Mouse (Mus musculus) forebrain, embryonic 10.5 days (tissue): Measurements from ENCODE around the gene Pde4c. TPM values are rescaled to one million over a fixed set of nuclear protein-coding genes. Genes with fewer than 3 reads are reported as not detected.

Source experiments
- DNase-seq: peaks from one replicate; pipeline ENCODE4 v3.0.0-alpha.2; 2017; ENCODE audit warnings: low spot score; ENCODE audit errors: extremely low spot score
- H3K27ac ChIP-seq: fragments of 300-500 bp; sonication (generic); 2 replicates; pipeline ENCODE4 v1.5.1; 2016; ENCODE audit warnings: mild to moderate bottlenecking
- H3K27me3 ChIP-seq: fragments of 300-500 bp; sonication (generic); 2 replicates; pipeline ENCODE4 v1.6.1; 2016; ENCODE audit warnings: mild to moderate bottlenecking; ENCODE audit not compliant: poor library complexity, severe bottlenecking
- H3K36me3 ChIP-seq: fragments of 300-500 bp; sonication (generic); replicated peaks from 2 replicates; pipeline ENCODE4 v1.6.1; 2016; ENCODE audit warnings: mild to moderate bottlenecking, moderate library complexity
- H3K4me1 ChIP-seq: fragments of 300-500 bp; sonication (generic); 2 replicates; pipeline ENCODE4 v1.6.1; 2016
- H3K4me3 ChIP-seq: fragments of 300-500 bp; sonication (generic); 2 replicates; pipeline ENCODE4 v1.5.1; 2016; ENCODE audit warnings: mild to moderate bottlenecking, moderate library complexity
- H3K9me3 ChIP-seq: fragments of 300-500 bp; sonication (generic); 2 replicates; pipeline ENCODE4 v1.6.1; 2016; ENCODE audit warnings: mild to moderate bottlenecking, moderate library complexity
- WGBS: fragments of 180-500 bp; shearing (Covaris S2); methylation state at CpG from one replicate; pipeline ENCODE4 v1.1.7; 2016; 5-methylcytosine and 5-hydroxymethylcytosine counted together
- polyA plus RNA-seq: library from polyadenylated mRNA; unstranded; fragments of >200 nt; fragmentation: Nextera tagmentation; extraction: Ambion mirVana; gene quantifications from 2 replicates; pipeline ENCODE4 v1.2.1, GENCODE M21; 2016

Pde4c gene
- polyA plus RNA-seq, 1 experiment from 2014 or later: 0.68 TPM

GRCm38 (mm10) chr8:70786291-70787050, 63.0 kb downstream of the Pde4c start:
- 87% methylated on average over 25 of the region's 25 CpGs for WGBS
- no peak for DNase-seq
- H3K27me3 ChIP-seq: peaks cover 49% of the 10 kb centered on the region
- peaks cover 85% of the 10 kb centered on the region for H3K36me3 ChIP-seq
- no peaks in the 10 kb centered on the region for H3K9me3 ChIP-seq
- no peak overlapping the region for H3K4me3 ChIP-seq
- no peak overlapping the region for H3K27ac ChIP-seq
- H3K4me1 ChIP-seq: peaks cover 47% of the 10 kb centered on the region

DNA sequence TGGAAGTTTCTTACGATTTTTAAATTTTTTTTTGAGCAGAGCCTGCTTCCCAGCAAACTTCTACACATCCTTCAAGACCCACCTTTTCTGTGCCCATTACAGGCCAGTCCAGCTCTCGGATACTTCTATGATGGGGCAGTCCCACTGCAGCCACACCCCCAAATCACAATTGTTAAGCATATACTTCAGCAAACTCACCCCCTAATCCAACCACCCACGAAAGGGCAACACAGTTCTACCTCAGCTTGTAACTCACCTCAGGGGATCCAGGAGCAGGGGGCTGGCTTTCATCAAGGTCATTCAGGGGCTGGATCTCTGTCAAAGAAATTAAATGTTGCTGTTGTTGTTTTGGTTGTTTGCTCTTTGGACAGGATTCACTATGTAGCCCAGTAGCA, 63.5 kb downstream of the Pde4c start:
- no peak for DNase-seq
- Histone ChIP-seq H3K4me1 (peaks cover 52% of the 10 kb centered on the region), H3K9me3 (no peaks in the 10 kb centered on the region), H3K27me3 (peaks cover 50% of the 10 kb centered on the region), H3K36me3 (peaks cover 79% of the 10 kb centered on the region), H3K4me3 (no peak overlapping the region), H3K27ac (no peak overlapping the region)
- 91% methylated on average over 3 of the region's 3 CpGs for WGBS

- Histone ChIP-seq H3K4me3 (peak overlapping the region; percentile 36), H3K4me1 (peaks cover 63% of the 10 kb centered on the region), H3K27ac (peak overlapping the region; percentile 49; the same call in 1 of the 2 replicates), H3K9me3 (no peaks in the 10 kb centered on the region), H3K27me3 (peaks cover 51% of the 10 kb centered on the region), H3K36me3 (peaks cover 69% of the 10 kb centered on the region)
- WGBS: 11% methylated on average over 30 of the region's 30 CpGs
- peak; percentile 75 for DNase-seq
Observed at GRCm38 (mm10) chr8:70787941-70788667, 64.6 kb downstream of the Pde4c start.

- peak overlapping the region; percentile 48 for H3K27ac ChIP-seq
- H3K27me3 ChIP-seq: peaks cover 60% of the 10 kb centered on the region
- peak overlapping the region; percentile 36; the same call in 1 of the 2 replicates for H3K4me3 ChIP-seq
- peaks cover 59% of the 10 kb centered on the region for H3K36me3 ChIP-seq
- 73% methylated on average over 10 of the region's 10 CpGs for WGBS
- H3K4me1 ChIP-seq: peaks cover 72% of the 10 kb centered on the region
- no peaks in the 10 kb centered on the region for H3K9me3 ChIP-seq
- DNase-seq: no peak
Observed at GRCm38 (mm10) chr8:70789046-70789445, 65.5 kb downstream of the Pde4c start.

- H3K27ac ChIP-seq: peak overlapping the region; percentile 92; the same call in 1 of the 2 replicates
- peaks cover 76% of the 10 kb centered on the region for H3K27me3 ChIP-seq
- H3K4me3 ChIP-seq: peak overlapping the region; percentile 66
- H3K36me3 ChIP-seq: peaks cover 41% of the 10 kb centered on the region
- WGBS: 77% methylated on average over 8 of the region's 8 CpGs
- DNase-seq: no peak
- no peaks in the 10 kb centered on the region for H3K9me3 ChIP-seq
- H3K4me1 ChIP-seq: peaks cover 83% of the 10 kb centered on the region
Observed at GRCm38 (mm10) chr8:70790846-70791245, 67.3 kb downstream of the Pde4c start.

GRCm38 (mm10) chr8:70791294-70791701, 67.8 kb downstream of the Pde4c start:
- H3K36me3 ChIP-seq: peaks cover 37% of the 10 kb centered on the region
- H3K27ac ChIP-seq: peak overlapping the region; percentile 92; the same call in 1 of the 2 replicates
- peaks cover 79% of the 10 kb centered on the region for H3K27me3 ChIP-seq
- peak overlapping the region; percentile 66 for H3K4me3 ChIP-seq
- H3K4me1 ChIP-seq: peaks cover 83% of the 10 kb centered on the region
- 80% methylated on average over 7 of the region's 7 CpGs for WGBS
- no peaks in the 10 kb centered on the region for H3K9me3 ChIP-seq
- no peak for DNase-seq

DNA sequence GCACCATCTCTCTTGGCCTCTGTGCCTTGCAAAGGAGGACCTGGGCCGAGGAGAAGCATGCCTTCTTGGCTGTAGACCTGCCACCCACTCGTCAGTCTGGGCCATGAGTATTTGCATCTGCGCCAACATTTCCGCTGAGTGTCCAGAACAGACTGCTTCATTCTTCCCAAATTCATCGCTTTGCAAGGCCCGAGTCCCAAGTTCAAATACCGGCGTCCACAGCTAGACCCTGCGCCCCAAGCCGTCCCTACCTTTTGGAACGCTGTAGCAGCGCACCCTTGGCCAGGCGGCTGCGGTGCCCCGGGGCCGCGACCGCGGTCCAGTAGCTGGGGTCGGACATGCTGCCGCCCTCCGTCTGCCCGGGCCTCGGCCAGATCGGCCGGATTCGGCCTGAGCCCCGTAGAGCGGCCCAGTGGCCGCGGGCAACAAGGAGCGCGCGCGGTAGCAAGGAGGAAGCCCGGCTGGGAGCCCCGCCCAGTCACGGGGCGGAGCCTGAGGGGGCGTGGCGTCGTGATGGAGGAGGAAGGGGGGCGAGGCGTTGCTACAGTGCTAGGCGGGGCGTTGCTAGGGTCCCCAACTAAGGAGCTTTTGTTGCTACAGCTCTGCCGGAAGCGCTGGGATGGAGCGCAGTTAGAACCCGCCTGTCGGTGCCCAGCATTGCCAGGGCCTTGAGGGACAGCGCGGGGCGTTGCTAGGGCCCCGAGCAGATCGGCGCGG, 68.6 kb downstream of the Pde4c start:
- DNase-seq: peak; percentile 97
- 5% methylated on average over 58 of the region's 58 CpGs for WGBS
- Histone ChIP-seq H3K27ac (peak overlapping the region; percentile 92), H3K27me3 (peaks cover 74% of the 10 kb centered on the region), H3K36me3 (peaks cover 28% of the 10 kb centered on the region), H3K4me3 (peak overlapping the region; percentile 66), H3K9me3 (no peaks in the 10 kb centered on the region), H3K4me1 (peaks cover 91% of the 10 kb centered on the region)

DNA sequence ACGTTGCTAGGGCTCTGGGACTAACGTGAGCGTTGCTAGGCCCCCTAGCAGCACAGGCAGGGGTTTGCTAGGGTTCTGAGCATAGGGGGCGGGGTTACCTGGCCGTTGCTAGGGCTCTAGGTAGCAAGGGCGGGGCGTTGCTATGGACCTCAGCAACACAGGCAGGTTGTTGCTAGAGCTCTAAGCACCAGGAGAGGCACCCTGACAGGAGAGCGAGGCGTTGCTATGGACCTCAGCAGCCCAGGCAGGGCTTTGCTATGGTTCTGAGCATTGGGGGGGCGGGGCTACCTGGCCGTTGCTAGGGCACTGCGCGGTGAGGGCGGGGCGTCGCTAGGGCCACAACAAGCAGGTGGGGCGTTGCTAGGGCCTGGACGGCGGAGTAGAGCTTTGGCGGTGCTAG, 69.2 kb downstream of the Pde4c start:
- Histone ChIP-seq H3K9me3 (no peaks in the 10 kb centered on the region), H3K27ac (peak overlapping the region; percentile 92), H3K4me1 (peaks cover 92% of the 10 kb centered on the region), H3K27me3 (peaks cover 71% of the 10 kb centered on the region), H3K36me3 (peaks cover 23% of the 10 kb centered on the region), H3K4me3 (peak overlapping the region; percentile 66)
- DNase-seq: peak; percentile 87
- under 1% methylated on average over 20 of the region's 20 CpGs for WGBS

- 0 out of 2 replicates have a peak overlapping the region, but pooled peaks have one; percentile 14 for H3K4me3 ChIP-seq
- 92% methylated on average over 2 of the region's 2 CpGs for WGBS
- H3K9me3 ChIP-seq: no peaks in the 10 kb centered on the region
- H3K4me1 ChIP-seq: peaks cover 86% of the 10 kb centered on the region
- H3K27ac ChIP-seq: peak overlapping the region; percentile 92; the same call in 1 of the 2 replicates
- H3K27me3 ChIP-seq: peaks cover 71% of the 10 kb centered on the region
- peaks cover 7% of the 10 kb centered on the region for H3K36me3 ChIP-seq
- DNase-seq: no peak
Observed at GRCm38 (mm10) chr8:70794215-70794614, 70.7 kb downstream of the Pde4c start.

- peaks cover 71% of the 10 kb centered on the region for H3K27me3 ChIP-seq
- H3K4me3 ChIP-seq: no peak overlapping the region
- H3K27ac ChIP-seq: no peak overlapping the region
- H3K4me1 ChIP-seq: peaks cover 77% of the 10 kb centered on the region
- 85% methylated on average over 2 of the region's 2 CpGs for WGBS
- H3K9me3 ChIP-seq: no peaks in the 10 kb centered on the region
- H3K36me3 ChIP-seq: no peaks in the 10 kb centered on the region
- no peak for DNase-seq
Observed at GRCm38 (mm10) chr8:70795370-70795769, 71.8 kb downstream of the Pde4c start.

GRCm38 (mm10) chr8:70796403-70797080, 73.0 kb downstream of the Pde4c start:
- Histone ChIP-seq H3K4me1 (peaks cover 76% of the 10 kb centered on the region), H3K9me3 (no peaks in the 10 kb centered on the region), H3K36me3 (no peaks in the 10 kb centered on the region), H3K27ac (peak overlapping the region; percentile 88), H3K27me3 (peaks cover 75% of the 10 kb centered on the region), H3K4me3 (peak overlapping the region; percentile 70)
- no peak for DNase-seq
- 1% methylated on average over 54 of the region's 54 CpGs for WGBS
